Mouse (Mus musculus) neutrophil, adult 65 days (primary cell): Measurements from ENCODE around the gene Tmem60. TPM values are rescaled to one million over a fixed set of nuclear protein-coding genes. Genes with fewer than 3 reads are reported as not detected.

Experiments used
- total RNA-seq: library from RNA; stranded (reverse); gene quantifications from 2 replicates; pipeline ENCODE4 v1.2.4, GENCODE M21; 2023

Tmem60 gene
- 5.1 and 5.9 TPM in 2 replicates for total RNA-seq

GRCm38 (mm10) chr5:20881915-20882800 is at the start of gene Tmem60, which contains the start of gene Phtf2:
Gene Tmem60 (plus strand): TSS chr5:20882191.
Gene Phtf2 (minus strand): TSS chr5:20882124.

Other genes starting within 250 kb of the Tmem60 start
- gene Phtf2, start 67 bp upstream of the Tmem60 start, total RNA-seq: 2.0 and 3.3 TPM in 2 replicates
- gene Rsbn1l, start 74.2 kb downstream of the Tmem60 start, total RNA-seq: 50.1 and 63.8 TPM in 2 replicates
- gene Ptpn12, start 173.7 kb downstream of the Tmem60 start, total RNA-seq: 107 and 121 TPM in 2 replicates